Mouse (Mus musculus): ENCODE results near the gene Lsm7.

GRCm38 (mm10) chr10:80818599-80819281 lies 36.3 kb downstream of the Lsm7 start:
- TF ChIP-seq FLI1 (IDR thresholded peaks at IDR 0.05; ENCODE audit: low read length) (no peak), GATA1 (IDR thresholded peaks at IDR 0.05; ENCODE audit: borderline replicate concordance, low read length) (no peak)
